Mouse (Mus musculus) MEL (cell line): ENCODE measurements around the gene Hat1. TPM values are rescaled to one million over a fixed set of nuclear protein-coding genes. Genes with fewer than 3 reads are reported as not detected.

Source experiments
- DNase-seq: peaks from one replicate; pipeline ENCODE4 v3.0.0; 2011; ENCODE audit warnings: low read depth, low spot score
- H3K27ac ChIP-seq: 2 replicates; pipeline ENCODE4 v1.5.1; 2012; ENCODE audit warnings: low read depth, mild to moderate bottlenecking, control low read depth, low read length, moderate library complexity; ENCODE audit not compliant: control insufficient read depth
- H3K27me3 ChIP-seq, 2 experiments: fragments of 150-350 bp in 1 of 2; sonication (generic) in 1 of 2; 2 replicates each; pipeline ENCODE4 v1.6.1; 2012; ENCODE audit warnings: low read length in 2 of 2, mild to moderate bottlenecking in 2 of 2, improper control_type of control experiment in 1 of 2, moderate library complexity in 1 of 2; ENCODE audit not compliant: insufficient read depth in 2 of 2, control insufficient read depth in 1 of 2
- H3K36me3 ChIP-seq, 2 experiments: 2 replicates each; pipeline ENCODE4 v1.6.1; 2012 to 2014; ENCODE audit warnings: low read length in 2 of 2, improper control_type of control experiment in 1 of 2, inconsistent platforms in 1 of 2, mild to moderate bottlenecking in 1 of 2; ENCODE audit not compliant: insufficient read depth in 2 of 2, control insufficient read depth in 1 of 2
- H3K4me1 ChIP-seq, 2 experiments: fragments of 150-350 bp in 1 of 2; sonication (generic) in 1 of 2; 2 replicates each; pipeline ENCODE4 v1.6.1; 2012; ENCODE audit warnings: low read length in 2 of 2, improper control_type of control experiment in 1 of 2, mild to moderate bottlenecking in 1 of 2; ENCODE audit not compliant: insufficient read depth in 2 of 2, control insufficient read depth in 1 of 2
- H3K4me3 ChIP-seq, 2 experiments: fragments of 150-350 bp in 1 of 2; sonication (generic) in 1 of 2; 2 replicates each; pipeline ENCODE4 v1.5.1; 2012; ENCODE audit warnings: low read depth in 2 of 2, low read length in 2 of 2, mild to moderate bottlenecking in 2 of 2, moderate library complexity in 2 of 2, control low read depth in 1 of 2, improper control_type of control experiment in 1 of 2; ENCODE audit not compliant: control insufficient read depth in 1 of 2, insufficient read depth in 1 of 2
- H3K79me2 ChIP-seq: 2 replicates; pipeline ENCODE4 v1.6.1; 2012; ENCODE audit warnings: mild to moderate bottlenecking, low read length, moderate library complexity; ENCODE audit not compliant: control insufficient read depth, poor library complexity, insufficient read depth
- H3K9ac ChIP-seq: 2 replicates; pipeline ENCODE4 v1.6.1; 2012; ENCODE audit warnings: low read depth, mild to moderate bottlenecking, control low read depth, low read length, moderate library complexity; ENCODE audit not compliant: control insufficient read depth, poor library complexity, severe bottlenecking
- H3K9me3 ChIP-seq: fragments of 150-350 bp; sonication (generic); replicated peaks from 2 replicates; pipeline ENCODE4 v1.6.1; 2012; ENCODE audit warnings: mild to moderate bottlenecking, low read length, improper control_type of control experiment, moderate library complexity; ENCODE audit not compliant: insufficient read depth
- CHD1 ChIP-seq: IDR thresholded peaks from 2 replicates; pipeline ENCODE4 v1.6.1; 2012; ENCODE audit warnings: low read depth, mild to moderate bottlenecking, inconsistent platforms, low read length, improper control_type of control experiment
- CHD2 ChIP-seq: IDR thresholded peaks from 2 replicates; pipeline ENCODE4 v1.6.1; 2011; ENCODE audit warnings: low read length, improper control_type of control experiment
- ELF1 ChIP-seq: IDR thresholded peaks from 2 replicates; pipeline ENCODE4 v1.6.1; 2014; ENCODE audit warnings: low read depth, mild to moderate bottlenecking, inconsistent platforms, low read length, improper control_type of control experiment, moderate library complexity
- EP300 ChIP-seq, 2 experiments: IDR thresholded peaks; 2 replicates each; pipeline ENCODE4 v1.6.1; 2011; ENCODE audit warnings: improper control_type of control experiment in 2 of 2, low read length in 2 of 2, low read depth in 1 of 2, mild to moderate bottlenecking in 1 of 2
- GATA1 ChIP-seq: IDR thresholded peaks from 2 replicates; pipeline ENCODE4 v1.6.1; 2011; ENCODE audit warnings: low read depth, low read length, improper control_type of control experiment
- KAT2A ChIP-seq: conservative IDR thresholded peaks from 2 replicates; pipeline ENCODE4 v1.6.1; 2012; ENCODE audit warnings: low read depth, low read length, improper control_type of control experiment, inconsistent platforms
- MAFK ChIP-seq: IDR thresholded peaks from 2 replicates; pipeline ENCODE4 v1.6.1; 2011; ENCODE audit warnings: low read depth, mild to moderate bottlenecking, low read length, improper control_type of control experiment, borderline replicate concordance
- MAX ChIP-seq: IDR thresholded peaks from 2 replicates; pipeline ENCODE4 v1.6.1; 2011; ENCODE audit warnings: low read length, improper control_type of control experiment
- MAZ ChIP-seq: IDR thresholded peaks from 2 replicates; pipeline ENCODE4 v1.6.1; 2012; ENCODE audit warnings: low read depth, mild to moderate bottlenecking, inconsistent platforms, low read length, improper control_type of control experiment
- MXI1 ChIP-seq: IDR thresholded peaks from 2 replicates; pipeline ENCODE4 v1.6.1; 2011; ENCODE audit warnings: mild to moderate bottlenecking, low read depth, low read length, improper control_type of control experiment
- MYB ChIP-seq: IDR thresholded peaks from 2 replicates; pipeline ENCODE4 v1.6.1; 2011; ENCODE audit warnings: mild to moderate bottlenecking, low read depth, low read length, improper control_type of control experiment
- MYC ChIP-seq: IDR thresholded peaks from 2 replicates; pipeline ENCODE4 v1.6.1; 2011; ENCODE audit warnings: low read depth, mild to moderate bottlenecking, low read length, improper control_type of control experiment, moderate library complexity
- NELFE ChIP-seq: IDR thresholded peaks from 2 replicates; pipeline ENCODE4 v1.6.1; 2011; ENCODE audit warnings: low read depth, low read length, improper control_type of control experiment
- NRF1 ChIP-seq: IDR thresholded peaks from 2 replicates; pipeline ENCODE4 v1.6.1; 2014; ENCODE audit warnings: low read depth, mild to moderate bottlenecking, inconsistent platforms, low read length, improper control_type of control experiment, moderate library complexity; ENCODE audit not compliant: poor library complexity, insufficient read depth, severe bottlenecking
- POLR2AphosphoS5 ChIP-seq: IDR thresholded peaks from 2 replicates; pipeline ENCODE4 v1.6.1; 2012; ENCODE audit warnings: low read depth, borderline replicate concordance, mild to moderate bottlenecking, inconsistent platforms, low read length, moderate library complexity, mixed read lengths
- RAD21 ChIP-seq: IDR thresholded peaks from 2 replicates; pipeline ENCODE4 v1.6.1; 2011; ENCODE audit warnings: mild to moderate bottlenecking, low read depth, low read length, improper control_type of control experiment
- TAL1 ChIP-seq: IDR thresholded peaks from 2 replicates; pipeline ENCODE4 v1.6.1; 2012; ENCODE audit warnings: mild to moderate bottlenecking, inconsistent platforms, low read length, moderate library complexity, mixed read lengths
- TBP ChIP-seq: IDR thresholded peaks from 2 replicates; pipeline ENCODE4 v1.8.0; 2011; ENCODE audit warnings: low read depth, low read length, improper control_type of control experiment
- USF1 ChIP-seq: IDR thresholded peaks from 2 replicates; pipeline ENCODE4 v1.6.1; 2014; ENCODE audit warnings: low read depth, mild to moderate bottlenecking, inconsistent platforms, low read length, improper control_type of control experiment, moderate library complexity
- ZKSCAN1 ChIP-seq: IDR thresholded peaks from 2 replicates; pipeline ENCODE4 v1.6.1; 2012; ENCODE audit warnings: low read depth, mild to moderate bottlenecking, inconsistent platforms, low read length, improper control_type of control experiment, moderate library complexity
- ZNF384 ChIP-seq: IDR thresholded peaks from 2 replicates; pipeline ENCODE4 v1.6.1; 2012; ENCODE audit warnings: low read depth, mild to moderate bottlenecking, inconsistent platforms, low read length, improper control_type of control experiment
- polyA plus RNA-seq, 2 experiments: library from polyadenylated mRNA; stranded (reverse) in 1 of 2; unstranded in 1 of 2; fragments of >175 nt in 1 of 2; fragments of >200 nt in 1 of 2; gene quantifications; 2 replicates each; pipeline versions ENCODE4 v1.2.1 to v1.2.4; 2012; ENCODE audit warnings: low replicate concordance in 2 of 2, low read depth in 1 of 2; ENCODE audit not compliant: insufficient read length in 2 of 2, insufficient read depth in 1 of 2, missing spikeins in 1 of 2
- total RNA-seq: library from RNA; depleted of rRNA; stranded (reverse); fragments of 300-350 nt; gene quantifications from 2 replicates; pipeline ENCODE4 v1.2.3, GENCODE M21; 2012

Gene Hat1
- total and polyA plus RNA-seq, 3 experiments: 167 TPM; not detected in 1

GRCm38 (mm10) chr2:71453161-71453916 is 64.6 kb downstream of the Hat1 start, which contains the start of gene Metap1d (continued):
- TF ChIP-seq TAL1 (no peak), MXI1 (peak; percentile 99), CHD1 (peak; percentile 96), NELFE (peak; percentile 87), MYC (peak; percentile 73)
- TF ChIP-seq, all 39 proteins: peak for 22

- Histone ChIP-seq H3K4me3 (peak overlapping the region; percentile 75 to 88), H3K4me1 (peaks cover 4 to 7% of the 10 kb centered on the region in 2 experiments; a peak in 3 of 4 replicates), H3K9me3 (no peaks in the 10 kb centered on the region), H3K9ac (peak overlapping the region; percentile 81), H3K27me3 (no peaks in the 10 kb centered on the region), H3K27ac (peak overlapping the region; percentile 90), H3K79me2 (peaks cover 7% of the 10 kb centered on the region; the same call in 1 of the 2 replicates), H3K36me3 (peaks cover 0 to 18% of the 10 kb centered on the region in 2 experiments; a peak in 2 of 4 replicates)
- TF ChIP-seq GATA1 (no peak), CHD1 (peak; percentile 94), EP300 (IDR thresholded peaks at IDR 0.05; ENCODE audit: low read depth in 1 of 2, low read length in 2 of 2) (peak in 1 of 2 experiments; percentile 3; a peak in 1 of 4 replicates), TBP (no peak), MAZ (no peak), RAD21 (no peak), NRF1 (no peak), KAT2A (no peak), MAFK (no peak), ZKSCAN1 (no peak), ZNF384 (peak; percentile 65; the same call in 1 of the 2 replicates), POLR2AphosphoS5 (no peak), MYB (no peak), CHD2 (no peak), ELF1 (no peak), MAX (no peak), USF1 (no peak)
- peak; percentile 27 for DNase-seq
These were observed 65.1 kb downstream of the Hat1 start for GRCm38 (mm10) chr2:71453917-71454260.
